Comparison of ENCODE assay signal across 23 mouse cellular contexts in genomic region chr14:95281431-95281830, GRCm38 (mm10).
A peak's percentile ranks its signal among the peaks of the same experiment; 100 is the strongest.
DNase-seq lines count a peak whose midpoint lies in the region; ATAC-seq and TF ChIP-seq lines count a peak whose summit lies in the region.
"Had no signal": no experiment of that assay in that cellular context is flagged by ENCODE, and none has a peak within 500 bp of the region (broad histone marks: within the 10 kb centered on the region; RNA-seq: fewer than 3 reads in every experiment).

No protein-coding gene starts in this region.

- TF ChIP-seq CTCF in brain, embryonic 14.5 days (IDR thresholded peaks at IDR 0.05; ENCODE audit: borderline replicate concordance, extremely low read depth, insufficient read depth, insufficient read length): no peak

- no peaks in the 10 kb centered on the region for H3K9me3 ChIP-seq in forebrain, embryonic 14.5 days (replicated peaks; ENCODE audit: control insufficient read depth, low read length)
- no peaks in the 10 kb centered on the region for H3K9me3 ChIP-seq in forebrain, embryonic 13.5 days (replicated peaks)
- no peaks in the 10 kb centered on the region for H3K9me3 ChIP-seq in midbrain, embryonic 14.5 days (ENCODE audit: control insufficient read depth, low read length)
- H3K9me3 ChIP-seq in midbrain, embryonic 15.5 days: no peaks in the 10 kb centered on the region
- H3K9me3 ChIP-seq: embryonic facial prominence, embryonic 15.5 days; heart, embryonic 12.5 days; heart, embryonic 15.5 days; hindbrain, embryonic 10.5 days had no signal

- no peak overlapping the region for H3K27ac ChIP-seq in forebrain, embryonic 14.5 days (ENCODE audit: low read depth, low read length)
- H3K27ac ChIP-seq in forebrain, embryonic 13.5 days: no peak overlapping the region
- no peak overlapping the region for H3K27ac ChIP-seq in midbrain, embryonic 14.5 days (replicated peaks; ENCODE audit: low read depth, low read length)
- H3K27ac ChIP-seq in midbrain, embryonic 15.5 days: no peak overlapping the region
- H3K27ac ChIP-seq: embryonic facial prominence, embryonic 15.5 days; heart, embryonic 15.5 days; hindbrain, embryonic 10.5 days; hindbrain, embryonic 14.5 days had no signal

- no peaks in the 10 kb centered on the region for H3K27me3 ChIP-seq in forebrain, embryonic 14.5 days (replicated peaks; ENCODE audit: control insufficient read depth, insufficient read depth, low read length)
- H3K27me3 ChIP-seq in forebrain, embryonic 13.5 days: no peaks in the 10 kb centered on the region
- no peaks in the 10 kb centered on the region for H3K27me3 ChIP-seq in midbrain, embryonic 14.5 days (ENCODE audit: control insufficient read depth, insufficient read depth, low read length)
- no peaks in the 10 kb centered on the region for H3K27me3 ChIP-seq in midbrain, embryonic 15.5 days (replicated peaks)
- H3K27me3 ChIP-seq: embryonic facial prominence, embryonic 15.5 days; heart, embryonic 12.5 days; heart, embryonic 15.5 days had no signal

- H3K4me2 ChIP-seq in forebrain, embryonic 14.5 days (ENCODE audit: low read length): no peak overlapping the region
- H3K4me2 ChIP-seq in forebrain, embryonic 13.5 days: no peak overlapping the region
- H3K4me2 ChIP-seq in midbrain, embryonic 14.5 days (ENCODE audit: low read length): no peak overlapping the region
- H3K4me2 ChIP-seq in midbrain, embryonic 15.5 days: no peak overlapping the region
- H3K4me2 ChIP-seq: embryonic facial prominence, embryonic 15.5 days; heart, embryonic 12.5 days; heart, embryonic 15.5 days; hindbrain, embryonic 14.5 days had no signal

- no peaks in the 10 kb centered on the region for H3K4me1 ChIP-seq in forebrain, embryonic 14.5 days (ENCODE audit: control insufficient read depth, insufficient read depth, low read length)
- H3K4me1 ChIP-seq in forebrain, embryonic 13.5 days: no peaks in the 10 kb centered on the region
- H3K4me1 ChIP-seq in midbrain, embryonic 14.5 days (ENCODE audit: control insufficient read depth, insufficient read depth, low read length): no peaks in the 10 kb centered on the region
- H3K4me1 ChIP-seq in midbrain, embryonic 15.5 days: no peaks in the 10 kb centered on the region
- H3K4me1 ChIP-seq: embryonic facial prominence, embryonic 15.5 days; heart, embryonic 12.5 days; heart, embryonic 15.5 days; hindbrain, embryonic 10.5 days had no signal

- H3K9ac ChIP-seq in forebrain, embryonic 14.5 days (ENCODE audit: low read length): no peak overlapping the region
- H3K9ac ChIP-seq in forebrain, embryonic 13.5 days: no peak overlapping the region
- H3K9ac ChIP-seq in midbrain, embryonic 14.5 days (replicated peaks; ENCODE audit: low read length): no peak overlapping the region
- H3K9ac ChIP-seq in midbrain, embryonic 15.5 days: no peak overlapping the region
- H3K9ac ChIP-seq: embryonic facial prominence, embryonic 15.5 days; heart, embryonic 12.5 days; heart, embryonic 15.5 days; hindbrain, embryonic 14.5 days had no signal

- TF ChIP-seq POLR2A in brain, embryonic 14.5 days (IDR thresholded peaks at IDR 0.05; ENCODE audit: borderline replicate concordance, extremely low read depth, insufficient read depth, insufficient read length, poor library complexity, severe bottlenecking): no peak

- 39% methylated on average over 1 of the region's 1 CpGs for WGBS in forebrain, embryonic 14.5 days
- 53% methylated on average over 1 of the region's 1 CpGs for WGBS in forebrain, embryonic 13.5 days
- WGBS in midbrain, embryonic 14.5 days: 78% methylated on average over 1 of the region's 1 CpGs
- WGBS in midbrain, embryonic 15.5 days: 60% methylated on average over 1 of the region's 1 CpGs

- peak; percentile 42; the same call in 1 of the 2 replicates for ATAC-seq in forebrain, embryonic 14.5 days
- no peak for ATAC-seq in forebrain, embryonic 13.5 days
- no peak for ATAC-seq in midbrain, embryonic 14.5 days (ENCODE audit: low FRiP score, low TSS enrichment)
- no peak for ATAC-seq in midbrain, embryonic 15.5 days (replicated peaks)
- ATAC-seq: CD4-positive, CD25-positive, alpha-beta regulatory T cell, adult 4 months had no signal

- peak; percentile 67 for DNase-seq in forebrain, embryonic 14.5 days (ENCODE audit: low spot score)
- peak; percentile 35 for DNase-seq in midbrain, embryonic 14.5 days
- peak; percentile 75 for DNase-seq in brain, embryonic 14.5 days (ENCODE audit: low read depth)
- DNase-seq in retina, postnatal 7 days (ENCODE audit: low read depth, low spot score): peak; percentile 16
- DNase-seq: adrenal gland, adult 2 months; adrenal gland, postnatal 14 days; cerebellum, adult 11-12 months; cerebellum, adult 8-10 months; cerebellum, postnatal 10 days; cerebellum, postnatal 36 days; embryo, embryonic 11 days; gastrocnemius, postnatal 25 days; heart, adult 18-20 months; heart, postnatal 10 days; heart, postnatal 36 days had no signal

- no peak overlapping the region for H3K4me3 ChIP-seq in forebrain, embryonic 14.5 days (ENCODE audit: low read depth, low read length)
- H3K4me3 ChIP-seq in forebrain, embryonic 13.5 days: no peak overlapping the region
- no peak overlapping the region for H3K4me3 ChIP-seq in midbrain, embryonic 14.5 days (replicated peaks; ENCODE audit: low read depth, low read length)
- no peak overlapping the region for H3K4me3 ChIP-seq in midbrain, embryonic 15.5 days
- H3K4me3 ChIP-seq: embryonic facial prominence, embryonic 15.5 days; heart, embryonic 12.5 days; heart, embryonic 15.5 days; hindbrain, embryonic 10.5 days had no signal

- H3K36me3 ChIP-seq in forebrain, embryonic 14.5 days (ENCODE audit: control insufficient read depth, insufficient read depth, low read length): no peaks in the 10 kb centered on the region
- no peaks in the 10 kb centered on the region for H3K36me3 ChIP-seq in forebrain, embryonic 13.5 days (ENCODE audit: poor library complexity, severe bottlenecking)
- no peaks in the 10 kb centered on the region for H3K36me3 ChIP-seq in midbrain, embryonic 14.5 days (ENCODE audit: control insufficient read depth, insufficient read depth, low read length)
- no peaks in the 10 kb centered on the region for H3K36me3 ChIP-seq in midbrain, embryonic 15.5 days (replicated peaks)
- H3K36me3 ChIP-seq: embryonic facial prominence, embryonic 15.5 days; heart, embryonic 12.5 days; heart, embryonic 15.5 days; hindbrain, embryonic 10.5 days had no signal

Comparison
In these comparisons a context has a peak if more than half of its experiments do, and no peak if none do; other contexts are left out.
1. DNase-seq: peak in every context shown above with its lines; median percentile 75 in brain, embryonic 14.5 days; 67 in forebrain, embryonic 14.5 days; 35 in midbrain, embryonic 14.5 days; 16 in retina, postnatal 7 days.